Mouse (Mus musculus): ENCODE data around the gene Serpinb11. TPM values are rescaled to one million over a fixed set of nuclear protein-coding genes. Genes with fewer than 3 reads are reported as not detected.

Gene Serpinb11
- not detected for total RNA-seq (2021)
- long read RNA-seq, experiment 1 = 0 reads
- long read RNA-seq, experiment 2 = 0 reads

DNA sequence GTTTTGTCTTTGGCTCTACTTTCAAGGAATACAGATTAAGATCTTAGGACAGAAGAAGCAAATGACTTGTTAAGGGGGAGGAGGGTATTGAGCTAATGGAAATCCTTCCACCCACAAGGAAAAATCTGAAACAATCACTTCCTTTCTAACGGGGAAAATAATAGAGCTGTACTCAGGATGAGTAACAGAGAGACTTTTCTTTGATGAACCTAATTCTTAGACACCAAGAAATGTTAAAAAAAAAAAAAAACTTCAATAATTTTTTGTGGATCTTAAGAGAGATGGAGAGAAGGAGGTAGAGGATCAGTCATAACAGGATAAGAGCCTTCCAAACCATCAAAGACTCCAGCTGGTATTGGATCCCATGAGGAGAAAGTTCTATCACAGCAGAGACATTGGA is at the start of gene Serpinb11:
Gene Serpinb11, plus strand, starts transcription at position 301 of the 400 bp plus-strand sequence.
- no peak for DNase-seq (ENCODE audit: low spot score in 2 of 2)
- intact Hi-C loops (cut with DNase I) = no loop called here

GRCm38 (mm10) chr1:107345979-107346378 is 15.0 kb upstream of the Serpinb11 start:
- no peak for DNase-seq (ENCODE audit: low spot score in 2 of 2)
- intact Hi-C loops (cut with DNase I) = no loop called here

- DNase-seq (ENCODE audit: low spot score in 2 of 2) = no peak
- intact Hi-C loops (cut with DNase I) = no loop called here
These were observed 14.2 kb upstream of the Serpinb11 start for GRCm38 (mm10) chr1:107346788-107347187.

DNA sequence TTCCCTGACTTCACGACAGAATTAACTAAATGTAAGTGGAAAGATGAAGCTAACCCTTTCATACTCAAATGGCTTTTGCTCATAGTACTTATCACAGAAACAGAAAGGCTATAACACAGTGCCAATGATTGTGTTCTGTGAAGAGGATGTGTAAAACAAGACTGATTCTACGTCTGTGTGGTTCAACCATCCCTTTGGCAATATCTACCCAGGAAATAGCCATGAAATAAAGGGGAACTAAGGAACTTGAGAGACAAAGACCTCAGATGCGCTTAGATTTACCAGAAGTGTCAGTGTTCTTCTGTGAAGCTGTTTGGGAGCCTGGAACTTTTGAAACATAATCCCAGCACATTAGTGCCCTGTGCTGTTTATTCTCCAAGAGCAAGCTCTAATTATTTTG is 10.6 kb upstream of the Serpinb11 start:
- no peak for DNase-seq (ENCODE audit: low spot score in 2 of 2)
- intact Hi-C loops (cut with DNase I) = no loop called here

DNA sequence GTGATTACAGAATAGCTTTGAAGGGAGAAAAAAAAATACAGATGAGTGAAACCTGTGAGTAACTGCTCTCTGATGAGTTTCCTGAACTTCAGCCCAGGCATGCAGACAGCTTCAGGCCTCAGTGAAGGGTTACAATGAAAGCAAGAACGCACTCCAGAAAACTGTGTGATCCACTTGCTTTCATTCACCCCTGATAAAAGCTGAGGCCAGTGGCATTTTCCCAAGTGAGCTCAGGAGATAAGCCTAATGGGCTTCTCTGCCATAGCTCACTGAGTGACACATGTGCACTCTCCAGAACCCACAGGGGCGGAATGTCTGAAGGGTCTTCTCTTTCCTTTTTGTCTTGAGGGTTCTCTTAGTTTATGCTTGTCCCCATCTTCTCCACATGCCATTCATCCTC is 9.9 kb upstream of the Serpinb11 start:
- intact Hi-C loops (cut with DNase I) = no loop called here
- no peak for DNase-seq (ENCODE audit: low spot score in 2 of 2)

GRCm38 (mm10) chr1:107353046-107353445 is 8.0 kb upstream of the Serpinb11 start:
- no peak for DNase-seq (ENCODE audit: low spot score in 2 of 2)
- intact Hi-C loops (cut with DNase I) = no loop called here

DNA sequence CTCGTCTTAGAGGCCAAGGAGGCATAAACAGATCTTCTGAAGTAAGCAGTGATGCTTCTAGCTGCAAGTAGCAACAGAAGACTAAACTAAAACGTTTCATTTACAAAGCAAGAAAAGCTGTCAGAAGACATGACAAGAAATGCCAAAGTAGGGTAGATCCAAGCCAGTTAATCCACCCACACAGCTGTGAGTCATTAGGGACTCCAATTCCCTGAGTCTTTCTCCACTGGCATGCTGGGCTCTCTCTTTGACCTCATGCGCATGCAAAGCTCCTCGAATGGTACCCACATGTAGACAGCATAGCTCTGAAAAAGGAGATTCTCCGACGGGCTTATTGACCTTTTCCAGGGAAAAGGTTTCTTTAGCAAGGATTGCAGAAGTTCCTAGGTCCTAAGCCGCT is 5.0 kb downstream of the Serpinb11 start:
- intact Hi-C loops (cut with DNase I) = no loop called here
- no peak for DNase-seq (ENCODE audit: low spot score in 2 of 2)

DNA sequence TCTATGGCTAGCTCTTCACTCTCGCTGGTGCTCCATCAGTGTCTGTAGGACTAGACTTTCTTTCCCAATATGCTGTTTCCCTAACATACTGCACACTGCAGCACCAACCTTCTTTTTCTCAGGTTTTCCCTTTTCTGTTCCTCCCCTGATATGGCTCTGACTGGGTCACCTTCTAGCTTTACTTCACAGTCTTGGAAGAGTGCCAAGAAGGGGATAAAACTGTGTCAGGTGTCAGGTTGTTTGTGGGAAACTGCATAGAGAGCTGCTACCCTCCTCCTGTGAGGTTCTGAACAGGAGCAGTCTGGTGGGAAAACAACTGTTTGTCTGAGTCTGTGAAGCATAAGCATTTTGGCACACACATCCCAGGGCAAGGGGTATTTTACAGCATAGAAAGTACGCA is 7.9 kb downstream of the Serpinb11 start:
- intact Hi-C loops (cut with DNase I) = no loop called here
- DNase-seq (ENCODE audit: low spot score in 2 of 2) = no peak

DNA sequence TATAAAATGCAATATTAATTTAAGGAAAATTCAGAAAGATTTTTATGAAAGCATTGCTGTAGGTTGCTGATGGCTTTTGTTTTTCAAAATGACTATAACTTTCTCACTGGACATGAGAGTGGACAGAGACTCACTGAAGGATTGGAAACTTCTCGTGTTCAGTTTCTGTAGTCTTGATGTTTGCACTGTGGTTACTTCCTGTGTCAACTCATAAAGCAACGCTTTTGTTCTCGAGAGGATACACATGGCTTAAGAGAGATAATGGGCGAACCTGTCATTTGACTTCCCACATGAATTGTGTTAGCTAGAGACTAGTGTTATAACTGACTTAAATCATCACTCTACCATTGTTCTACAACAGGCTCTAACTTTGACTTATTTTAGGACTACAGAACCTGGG is 16.0 kb downstream of the Serpinb11 start:
- intact Hi-C loops (cut with DNase I) = no loop called here
- no peak for DNase-seq (ENCODE audit: low spot score in 2 of 2)

DNA sequence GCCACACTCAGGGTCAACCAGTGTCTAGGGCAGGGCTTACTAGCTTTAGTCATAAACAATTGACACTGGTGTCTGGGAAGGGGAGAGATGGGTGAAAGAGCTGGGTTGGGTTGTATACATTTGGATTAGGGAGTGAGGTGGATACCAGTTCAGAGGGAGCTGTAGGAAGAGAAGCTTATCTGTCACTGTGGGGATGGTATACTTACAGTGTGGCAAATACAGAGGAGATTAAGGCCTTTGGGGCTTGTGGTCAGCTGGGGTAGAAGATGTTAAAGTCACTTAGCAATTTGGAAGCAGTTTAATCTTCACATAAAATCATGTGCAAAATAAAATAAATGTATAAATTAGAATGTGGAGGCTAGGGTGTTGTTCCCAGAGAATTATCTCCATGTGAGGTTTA is 17.4 kb downstream of the Serpinb11 start:
- intact Hi-C loops (cut with DNase I) = no loop called here
- DNase-seq (ENCODE audit: low spot score in 2 of 2) = no peak

- no peak for DNase-seq (ENCODE audit: low spot score in 2 of 2)
- intact Hi-C loops (cut with DNase I) = no loop called here
These were observed 20.5 kb downstream of the Serpinb11 start for GRCm38 (mm10) chr1:107381491-107381890.

DNA sequence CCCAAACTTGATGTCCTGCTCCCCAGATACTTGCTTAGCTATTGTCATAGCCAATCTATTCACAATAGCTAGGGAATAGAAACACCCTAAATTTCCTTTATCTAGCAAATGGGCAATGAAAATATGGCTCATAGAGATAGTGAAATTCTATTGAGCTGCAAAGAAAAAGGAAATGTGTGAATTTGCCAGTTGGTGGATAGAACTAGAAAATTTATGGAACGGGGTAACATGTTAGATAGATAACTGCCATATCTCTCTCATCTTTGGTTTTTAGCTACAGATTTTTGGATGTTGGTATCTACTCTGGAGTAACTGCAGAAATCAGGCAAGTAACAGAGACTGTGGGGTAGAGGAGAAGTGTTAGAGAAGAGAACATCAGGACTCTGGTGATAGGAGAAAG is 21.4 kb downstream of the Serpinb11 start:
- DNase-seq (ENCODE audit: low spot score in 2 of 2) = no peak
- intact Hi-C loops (cut with DNase I) = no loop called here

GRCm38 (mm10) chr1:107384532-107384931 is 23.5 kb downstream of the Serpinb11 start:
- DNase-seq (ENCODE audit: low spot score in 2 of 2) = no peak
- intact Hi-C loops (cut with DNase I) = no loop called here

- intact Hi-C loops (cut with DNase I) = no loop called here
- no peak for DNase-seq (ENCODE audit: low spot score in 2 of 2)
These were observed 28.8 kb downstream of the Serpinb11 start for GRCm38 (mm10) chr1:107389753-107390152.

DNA sequence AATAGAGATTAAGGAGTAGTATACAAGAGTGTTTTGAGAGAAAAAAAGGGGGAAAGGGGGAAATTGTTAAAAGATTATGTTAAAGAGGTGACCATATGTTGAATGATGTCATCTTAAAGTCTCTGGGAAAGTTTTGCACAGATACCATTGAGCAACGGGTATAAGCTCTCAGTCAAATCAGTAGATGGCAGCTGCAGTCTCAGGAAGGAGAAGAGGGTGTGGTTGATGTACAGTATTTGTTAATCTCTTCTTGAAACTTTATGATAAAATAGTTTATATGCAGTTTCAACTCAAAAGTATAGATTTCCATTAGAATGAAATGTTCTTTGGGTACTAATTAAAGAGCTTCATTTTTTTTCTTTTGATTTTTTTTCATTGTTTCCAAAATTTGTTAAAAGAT is 36.5 kb downstream of the Serpinb11 start:
- no peak for DNase-seq (ENCODE audit: low spot score in 2 of 2)
- intact Hi-C loops (cut with DNase I) = no loop called here

GRCm38 (mm10) chr1:107399355-107399754 is 38.4 kb downstream of the Serpinb11 start, which contains the start of gene Serpinb7:
Serpinb7 (plus strand) TSS chr1:107399655.
- no peak for DNase-seq (ENCODE audit: low spot score in 2 of 2)
- intact Hi-C loops (cut with DNase I) = no loop called here

GRCm38 (mm10) chr1:107402082-107402481 is 41.1 kb downstream of the Serpinb11 start:
- no peak for DNase-seq (ENCODE audit: low spot score in 2 of 2)
- intact Hi-C loops (cut with DNase I) = no loop called here

DNA sequence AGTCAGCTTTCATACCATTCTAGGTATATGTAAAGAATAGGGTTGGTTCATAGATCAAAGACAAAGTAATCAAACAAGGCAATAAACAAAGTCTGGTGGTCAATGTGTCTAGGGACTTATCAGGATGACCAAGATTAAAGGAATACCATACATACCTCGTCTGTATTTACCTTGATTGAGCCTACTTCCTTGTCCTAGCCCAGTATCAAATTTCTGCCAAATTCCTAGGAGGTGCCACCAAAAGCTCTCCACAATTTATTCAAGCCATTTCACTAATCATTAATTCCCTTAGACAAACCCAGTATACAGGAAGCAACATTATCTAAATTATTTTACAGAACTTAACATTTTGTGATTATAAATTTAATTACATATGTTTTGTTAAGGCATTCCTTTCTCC is 53.7 kb downstream of the Serpinb11 start:
- DNase-seq (ENCODE audit: low spot score in 2 of 2) = no peak
- intact Hi-C loops (cut with DNase I) = no loop called here

DNA sequence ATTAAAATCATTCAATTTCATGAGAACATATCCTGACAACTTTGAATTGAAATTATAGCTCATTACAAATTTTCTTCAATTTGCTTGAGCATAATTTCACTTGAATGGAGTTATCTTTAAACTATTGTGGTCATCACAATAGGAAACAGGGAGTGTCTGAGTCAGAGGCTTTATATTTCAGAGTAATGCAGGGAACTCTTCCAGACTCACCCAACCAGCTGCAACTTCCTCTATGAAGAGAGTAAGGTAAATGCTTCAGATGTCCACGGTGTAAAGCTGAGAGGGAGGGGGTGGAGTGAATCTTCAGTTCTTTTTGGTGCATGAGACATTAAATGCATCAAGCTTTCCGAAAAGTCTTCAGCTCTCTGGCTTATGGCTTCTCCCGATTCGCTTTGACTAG is 61.5 kb downstream of the Serpinb11 start:
- intact Hi-C loops (cut with DNase I) = no loop called here
- no peak for DNase-seq (ENCODE audit: low spot score in 2 of 2)

Data from left cerebral cortex, postnatal 14 days (tissue).